Comparison of ENCODE assay signal across 9 mouse cellular contexts in the genomic region with DNA sequence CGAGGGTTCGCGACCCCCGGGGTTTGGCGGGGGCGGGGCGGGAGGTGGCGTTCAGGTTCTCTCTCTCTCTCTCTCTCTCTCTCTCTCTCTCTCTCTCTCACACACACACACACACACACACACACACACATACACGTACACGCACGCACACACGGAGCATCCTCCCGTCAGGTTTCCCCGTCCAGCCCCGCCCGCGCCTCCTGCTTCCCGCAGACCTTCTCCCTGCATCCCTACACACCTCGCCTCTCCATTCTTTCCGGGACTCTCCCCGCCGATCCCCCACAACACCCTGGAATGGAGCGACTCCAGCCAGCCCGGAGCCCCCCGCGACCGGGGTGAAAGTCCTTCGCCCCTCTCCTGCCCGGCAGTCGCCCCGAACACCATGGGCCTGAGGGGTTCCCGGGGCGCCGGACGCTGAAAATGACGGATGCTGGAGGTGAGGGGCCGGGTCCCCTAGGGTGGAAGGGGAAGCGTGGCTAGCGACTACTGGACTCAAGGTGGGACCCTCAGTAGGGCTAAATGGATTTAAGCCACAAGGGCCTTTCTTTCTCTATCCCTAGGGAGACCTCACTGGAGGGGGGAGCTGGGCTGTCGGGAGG. TPM values are rescaled to one million over a fixed set of nuclear protein-coding genes. Genes with fewer than 3 reads are reported as not detected.
DNase-seq lines count a peak whose midpoint lies in the region; ATAC-seq and TF ChIP-seq lines count a peak whose summit lies in the region.
"Had no signal": no experiment of that assay in that cellular context is flagged by ENCODE, and none has a peak within 500 bp of the region (broad histone marks: within the 10 kb centered on the region; RNA-seq: fewer than 3 reads in every experiment).

No protein-coding gene starts in this region.

- ATAC-seq in heart, postnatal 0 days (ENCODE audit: insufficient read depth, low read depth): 0 out of 2 replicates have a peak, but pooled peaks have one; percentile 13
- no peak for ATAC-seq in liver, embryonic 16.5 days (ENCODE audit: low read depth)

- TF ChIP-seq EP300 in heart, postnatal 0 days (IDR thresholded peaks at IDR 0.05; ENCODE audit: low read depth): no peak

- H3K9ac ChIP-seq in heart, postnatal 0 days (replicated peaks; ENCODE audit: low read depth, low read length): peak overlapping the region; percentile 59
- peak overlapping the region; percentile 85 for H3K9ac ChIP-seq in liver, embryonic 16.5 days (ENCODE audit: low read depth, low read length)

- peak overlapping the region; percentile 47 for H3K4me3 ChIP-seq in kidney, adult 2 months (ENCODE audit: insufficient read depth, low read depth, low read length)
- peak overlapping the region; percentile 74 for H3K4me3 ChIP-seq in E14TG2a.4 (replicated peaks; ENCODE audit: low read length)
- peak overlapping the region; percentile 68 for H3K4me3 ChIP-seq in heart, postnatal 0 days (ENCODE audit: low read depth, low read length)
- H3K4me3 ChIP-seq in liver, embryonic 16.5 days (ENCODE audit: low read depth, low read length): peak overlapping the region; percentile 71

- no peak overlapping the region for H3K27ac ChIP-seq in kidney, adult 2 months (ENCODE audit: insufficient read depth, low read depth, low read length)
- H3K27ac ChIP-seq in heart, postnatal 0 days (ENCODE audit: low read depth): peak overlapping the region; percentile 64
- H3K27ac ChIP-seq in liver, embryonic 16.5 days (ENCODE audit: low read length): peak overlapping the region; percentile 98

- no peaks in the 10 kb centered on the region for H3K27me3 ChIP-seq in kidney, adult 2 months (replicated peaks; ENCODE audit: control insufficient read depth, insufficient read depth, low read length)
- peaks cover 77% of the 10 kb centered on the region for H3K27me3 ChIP-seq in E14TG2a.4 (ENCODE audit: insufficient read depth, low read length)
- no peaks in the 10 kb centered on the region for H3K27me3 ChIP-seq in heart, postnatal 0 days (ENCODE audit: control insufficient read depth, insufficient read depth, low read length)
- H3K27me3 ChIP-seq in liver, embryonic 16.5 days (ENCODE audit: control insufficient read depth, insufficient read depth, low read depth, low read length): no peaks in the 10 kb centered on the region

- TF ChIP-seq POLR2A in kidney, adult 2 months (IDR thresholded peaks at IDR 0.05; ENCODE audit: low read depth, low read length): no peak

- H3K9me3 ChIP-seq in E14TG2a.4 (ENCODE audit: low read length): 0 out of 2 replicates have a peak, but pooled peaks cover 5% of the 10 kb centered on the region
- no peaks in the 10 kb centered on the region for H3K9me3 ChIP-seq in heart, postnatal 0 days (replicated peaks; ENCODE audit: control insufficient read depth, low read length)
- H3K9me3 ChIP-seq in liver, embryonic 16.5 days (replicated peaks; ENCODE audit: control insufficient read depth, low read length): no peaks in the 10 kb centered on the region

- DNase-seq in kidney, adult 2 months: no peak
- DNase-seq in kidney, adult 8-10 months: no peak
- DNase-seq in cerebellum, postnatal 10 days: peak; percentile 89
- no peak for DNase-seq in heart, postnatal 0 days (ENCODE audit: low spot score)
- DNase-seq in testis, postnatal 10 days (ENCODE audit: low spot score): peak; percentile 71
- DNase-seq in thymus, adult 18-20 months: no peak

- peaks cover 8% of the 10 kb centered on the region; the same call in 1 of the 2 replicates for H3K4me1 ChIP-seq in kidney, adult 2 months (ENCODE audit: control insufficient read depth, insufficient read depth, low read length)
- peaks cover 44% of the 10 kb centered on the region for H3K4me1 ChIP-seq in E14TG2a.4 (replicated peaks; ENCODE audit: low read depth, low read length)
- H3K4me1 ChIP-seq in heart, postnatal 0 days (ENCODE audit: control insufficient read depth, insufficient read depth): peaks cover 20% of the 10 kb centered on the region
- peaks cover 65% of the 10 kb centered on the region for H3K4me1 ChIP-seq in liver, embryonic 16.5 days (ENCODE audit: control insufficient read depth, low read depth, low read length)

- WGBS in kidney, adult 2 months: 7% methylated on average over 40 of the region's 40 CpGs
- 1% methylated on average over 35 of the region's 40 CpGs for WGBS in heart, postnatal 0 days
- WGBS in liver, embryonic 16.5 days (ENCODE audit: insufficient replicate concordance): under 1% methylated on average over 39 of the region's 40 CpGs

- no peaks in the 10 kb centered on the region for H3K36me3 ChIP-seq in kidney, adult 2 months (ENCODE audit: control insufficient read depth, insufficient read depth, low read length)
- peaks cover 9% of the 10 kb centered on the region for H3K36me3 ChIP-seq in E14TG2a.4 (ENCODE audit: insufficient read depth, low read length)
- 0 out of 2 replicates have a peak, but pooled peaks cover 5% of the 10 kb centered on the region for H3K36me3 ChIP-seq in heart, postnatal 0 days (replicated peaks; ENCODE audit: control insufficient read depth, insufficient read depth, low read length)
- peaks cover 10% of the 10 kb centered on the region for H3K36me3 ChIP-seq in liver, embryonic 16.5 days (ENCODE audit: control insufficient read depth, insufficient read depth)

- peak overlapping the region; percentile 97 for H3K4me2 ChIP-seq in heart, postnatal 0 days (ENCODE audit: low read depth, low read length)
- peak overlapping the region; percentile 85 for H3K4me2 ChIP-seq in liver, embryonic 16.5 days (ENCODE audit: low read depth, low read length)

- TF ChIP-seq CTCF in kidney, adult 2 months (conservative IDR thresholded peaks at IDR 0.05; ENCODE audit: insufficient read depth, insufficient read length, low read depth, low read length): no peak
- no peak for TF ChIP-seq CTCF in E14TG2a.4 (conservative IDR thresholded peaks at IDR 0.05; ENCODE audit: low read length)
- no peak for TF ChIP-seq CTCF in heart, postnatal 0 days (IDR thresholded peaks at IDR 0.05; ENCODE audit: low read depth)

RNA-seq across cellular contexts. Expression of a gene that starts 0.6 kb away (rescaled TPM):
- 3.2 and 3.7 TPM in 2 replicates for polyA plus RNA-seq in kidney, adult 2 months (2012; rRNA removed)
- 6.2 and 9.5 TPM in 2 replicates for total RNA-seq in heart, postnatal 0 days (2014; rRNA removed; ENCODE audit: low replicate concordance)
- polyA plus RNA-seq in heart, postnatal 0 days (2015; fragmentation: Nextera tagmentation; extraction: Ambion mirVana): 4.6 and 4.8 TPM in 2 replicates
- 27.2 and 34.7 TPM in 2 replicates for polyA plus RNA-seq in liver, embryonic 16.5 days (2015; fragmentation: Nextera tagmentation; extraction: Ambion mirVana)

RNA-seq across cellular contexts. Expression of a gene that starts 19.4 kb away (rescaled TPM):
- 24.1 and 29.9 TPM in 2 replicates for polyA plus RNA-seq in kidney, adult 2 months (2012; rRNA removed)
- 27.6 and 38.6 TPM in 2 replicates for total RNA-seq in heart, postnatal 0 days (2014; rRNA removed; ENCODE audit: low replicate concordance)
- 4.5 and 4.7 TPM in 2 replicates for polyA plus RNA-seq in heart, postnatal 0 days (2015; fragmentation: Nextera tagmentation; extraction: Ambion mirVana)
- 7.1 and 7.6 TPM in 2 replicates for polyA plus RNA-seq in liver, embryonic 16.5 days (2015; fragmentation: Nextera tagmentation; extraction: Ambion mirVana)

RNA-seq across cellular contexts. Expression of a gene that starts 30.9 kb away (rescaled TPM):
- polyA plus RNA-seq in kidney, adult 2 months (2012; rRNA removed): 430 and 469 TPM in 2 replicates
- 121 and 168 TPM in 2 replicates for total RNA-seq in heart, postnatal 0 days (2014; rRNA removed; ENCODE audit: low replicate concordance)
- 179 and 186 TPM in 2 replicates for polyA plus RNA-seq in heart, postnatal 0 days (2015; fragmentation: Nextera tagmentation; extraction: Ambion mirVana)
- polyA plus RNA-seq in liver, embryonic 16.5 days (2015; fragmentation: Nextera tagmentation; extraction: Ambion mirVana): 10.7 and 13.9 TPM in 2 replicates

RNA-seq across cellular contexts. Expression of a gene that starts 34.1 kb away (rescaled TPM):
- polyA plus RNA-seq in kidney, adult 2 months (2012; rRNA removed): 5.0 and 23.9 TPM in 2 replicates
- total RNA-seq in heart, postnatal 0 days (2014; rRNA removed; ENCODE audit: low replicate concordance): 47.5 and 313 TPM in 2 replicates
- 62.2 and 62.4 TPM in 2 replicates for polyA plus RNA-seq in heart, postnatal 0 days (2015; fragmentation: Nextera tagmentation; extraction: Ambion mirVana)
- polyA plus RNA-seq in liver, embryonic 16.5 days (2015; fragmentation: Nextera tagmentation; extraction: Ambion mirVana): 0.86 and 0.96 TPM in 2 replicates

RNA-seq across cellular contexts. Expression of a gene that starts 42.8 kb away (rescaled TPM):
- 0.56 TPM in 1 of 2 replicates, not detected in the other for polyA plus RNA-seq in kidney, adult 2 months (2012; rRNA removed)
- total RNA-seq in heart, postnatal 0 days (2014; rRNA removed; ENCODE audit: low replicate concordance): not detected in 2 replicates
- 0.27 TPM in 1 of 2 replicates, not detected in the other for polyA plus RNA-seq in heart, postnatal 0 days (2015; fragmentation: Nextera tagmentation; extraction: Ambion mirVana)
- polyA plus RNA-seq in liver, embryonic 16.5 days (2015; fragmentation: Nextera tagmentation; extraction: Ambion mirVana): not detected in 2 replicates
- total RNA-seq: layer of hippocampus, postnatal 25 days had no signal

Comparison
In these comparisons a context has a peak if more than half of its experiments do, and no peak if none do; other contexts are left out.
1. DNase-seq: peak in cerebellum, postnatal 10 days (2 of 2) and testis, postnatal 10 days (single experiment); none in kidney, adult 2 months (single experiment), kidney, adult 8-10 months (0 of 2), heart, postnatal 0 days (single experiment) and thymus, adult 18-20 months (0 of 2).
2. RNA of a gene that starts 30.9 kb away (polyA plus RNA-seq): 430 to 469 TPM in kidney, adult 2 months and 179 to 186 TPM in heart, postnatal 0 days; 10.7 to 13.9 TPM in liver, embryonic 16.5 days; every median in the first group is over 10 times any median in the second.
3. Peak in every context shown above with its lines, with median percentiles within 50 percentile points of each other: H3K4me3 ChIP-seq.